Mouse (Mus musculus): ENCODE measurements around the gene Mrpl21. TPM values are rescaled to one million over a fixed set of nuclear protein-coding genes. Genes with fewer than 3 reads are reported as not detected.

Mrpl21 gene
- total RNA-seq, 1 experiment, result 105 TPM

GRCm38 (mm10) chr19:3323201-3323621 lies 40.5 kb downstream of the Mrpl21 start:
- peak overlapping the region; percentile 73 for H3K9ac ChIP-seq (ENCODE audit: insufficient read depth, low read depth, low read length, poor library complexity, severe bottlenecking)
- H3K4me1 ChIP-seq (ENCODE audit: control insufficient read depth in 2 of 2, insufficient read depth in 2 of 2, low read length in 2 of 2, poor library complexity in 1 of 2), result peaks cover 0 to 11% of the 10 kb centered on the region in 2 experiments; a peak in 2 of 4 replicates
- H3K4me3 ChIP-seq (ENCODE audit: insufficient read depth in 1 of 2, low read depth in 1 of 2, low read length in 2 of 2, poor library complexity in 1 of 2, severe bottlenecking in 1 of 2), result peak overlapping the region; percentile 81 to 86
- peak overlapping the region; percentile 8; the same call in 1 of the 2 replicates for H3K27ac ChIP-seq (ENCODE audit: insufficient read depth, low read depth, low read length, poor library complexity, severe bottlenecking)
- no peaks in the 10 kb centered on the region for H3K36me3 ChIP-seq (ENCODE audit: control insufficient read depth, insufficient read depth, low read length, poor library complexity, severe bottlenecking)
- H3K9me3 ChIP-seq (ENCODE audit: control insufficient read depth, insufficient read depth, low read depth, low read length), result no peaks in the 10 kb centered on the region
- TF ChIP-seq HCFC1 (IDR thresholded peaks at IDR 0.05; ENCODE audit: borderline replicate concordance, insufficient read depth, low read length) (no peak), MAFK (IDR thresholded peaks at IDR 0.05; ENCODE audit: insufficient read depth, low read depth, low read length) (no peak), ZC3H11A (IDR thresholded peaks at IDR 0.05; ENCODE audit: borderline replicate concordance, low read depth, low read length) (no peak), ZNF384 (IDR thresholded peaks at IDR 0.05; ENCODE audit: low read depth, low read length) (no peak), CHD2 (IDR thresholded peaks at IDR 0.05; ENCODE audit: low read depth, low read length) (no peak)
- DNase-seq (ENCODE audit: low read depth, low spot score), result peak; percentile 65
- in situ Hi-C loops (cut with MboI; ENCODE audit: low sequenced_read_pairs in 2 of 2, unreplicated experiment in 2 of 2), result no loop called here

GRCm38 (mm10) chr19:3323753-3324270 lies 41.1 kb downstream of the Mrpl21 start:
- 0 out of 2 replicates have a peak overlapping the region, but pooled peaks have one; percentile 8 for H3K27ac ChIP-seq (ENCODE audit: insufficient read depth, low read depth, low read length, poor library complexity, severe bottlenecking)
- DNase-seq (ENCODE audit: low read depth, low spot score), result peak; percentile 61
- H3K4me1 ChIP-seq (ENCODE audit: control insufficient read depth in 2 of 2, insufficient read depth in 2 of 2, low read length in 2 of 2, poor library complexity in 1 of 2), result peaks cover 0 to 11% of the 10 kb centered on the region in 2 experiments; a peak in 2 of 4 replicates
- H3K9ac ChIP-seq (ENCODE audit: insufficient read depth, low read depth, low read length, poor library complexity, severe bottlenecking), result peak overlapping the region; percentile 73
- TF ChIP-seq CHD2 (IDR thresholded peaks at IDR 0.05; ENCODE audit: low read depth, low read length), result no peak
- no peak for TF ChIP-seq MAFK (IDR thresholded peaks at IDR 0.05; ENCODE audit: insufficient read depth, low read depth, low read length)
- no peak for TF ChIP-seq HCFC1 (IDR thresholded peaks at IDR 0.05; ENCODE audit: borderline replicate concordance, insufficient read depth, low read length)
- TF ChIP-seq ZC3H11A (IDR thresholded peaks at IDR 0.05; ENCODE audit: borderline replicate concordance, low read depth, low read length), result no peak
- no peak for TF ChIP-seq ZNF384 (IDR thresholded peaks at IDR 0.05; ENCODE audit: low read depth, low read length)
- in situ Hi-C loops (cut with MboI; ENCODE audit: low sequenced_read_pairs in 2 of 2, unreplicated experiment in 2 of 2), result no loop called here
- H3K4me3 ChIP-seq (ENCODE audit: insufficient read depth in 1 of 2, low read depth in 1 of 2, low read length in 2 of 2, poor library complexity in 1 of 2, severe bottlenecking in 1 of 2), result peak overlapping the region; percentile 81 to 86
- no peaks in the 10 kb centered on the region for H3K9me3 ChIP-seq (ENCODE audit: control insufficient read depth, insufficient read depth, low read depth, low read length)
- H3K36me3 ChIP-seq (ENCODE audit: control insufficient read depth, insufficient read depth, low read length, poor library complexity, severe bottlenecking), result no peaks in the 10 kb centered on the region

DNA sequence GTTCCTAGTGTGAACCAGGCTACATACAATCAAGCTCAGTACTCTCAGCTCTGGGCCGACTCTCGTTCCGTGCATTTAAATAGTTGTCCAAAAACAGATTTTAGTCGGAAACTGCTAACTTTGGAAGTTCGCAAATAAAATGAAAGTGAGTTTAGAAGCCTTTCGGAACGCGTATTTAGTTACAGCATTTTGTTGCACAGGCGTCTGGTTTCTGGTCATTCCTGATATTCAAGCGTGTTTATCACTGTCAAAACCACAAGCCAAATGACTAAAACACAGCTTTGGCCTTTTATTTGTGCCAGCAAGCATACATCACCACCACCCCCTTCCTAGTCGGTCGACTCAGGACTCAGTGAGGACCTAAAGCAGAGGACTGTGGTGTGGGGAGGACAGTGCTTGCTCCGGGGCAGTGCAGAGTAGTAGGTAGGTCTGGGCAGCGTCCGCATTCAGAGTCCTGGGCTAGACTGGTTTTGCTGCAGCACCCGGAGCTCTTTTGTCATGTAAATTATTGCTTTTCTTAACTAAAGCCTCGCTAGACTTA lies 41.6 kb downstream of the Mrpl21 start:
- no peak for TF ChIP-seq HCFC1 (IDR thresholded peaks at IDR 0.05; ENCODE audit: borderline replicate concordance, insufficient read depth, low read length)
- TF ChIP-seq ZC3H11A (IDR thresholded peaks at IDR 0.05; ENCODE audit: borderline replicate concordance, low read depth, low read length), result no peak
- no peak for TF ChIP-seq CHD2 (IDR thresholded peaks at IDR 0.05; ENCODE audit: low read depth, low read length)
- no peak for TF ChIP-seq ZNF384 (IDR thresholded peaks at IDR 0.05; ENCODE audit: low read depth, low read length)
- TF ChIP-seq MAFK (IDR thresholded peaks at IDR 0.05; ENCODE audit: insufficient read depth, low read depth, low read length), result no peak
- in situ Hi-C loops (cut with MboI; ENCODE audit: low sequenced_read_pairs in 2 of 2, unreplicated experiment in 2 of 2), result no loop called here
- peak overlapping the region; percentile 81 to 86 for H3K4me3 ChIP-seq (ENCODE audit: insufficient read depth in 1 of 2, low read depth in 1 of 2, low read length in 2 of 2, poor library complexity in 1 of 2, severe bottlenecking in 1 of 2)
- DNase-seq (ENCODE audit: low read depth, low spot score), result peak; percentile 47
- peaks cover 0 to 11% of the 10 kb centered on the region in 2 experiments; a peak in 2 of 4 replicates for H3K4me1 ChIP-seq (ENCODE audit: control insufficient read depth in 2 of 2, insufficient read depth in 2 of 2, low read length in 2 of 2, poor library complexity in 1 of 2)
- no peaks in the 10 kb centered on the region for H3K9me3 ChIP-seq (ENCODE audit: control insufficient read depth, insufficient read depth, low read depth, low read length)
- H3K9ac ChIP-seq (ENCODE audit: insufficient read depth, low read depth, low read length, poor library complexity, severe bottlenecking), result peak overlapping the region; percentile 73; the same call in 1 of the 2 replicates
- H3K27ac ChIP-seq (ENCODE audit: insufficient read depth, low read depth, low read length, poor library complexity, severe bottlenecking), result peak overlapping the region; percentile 82; the same call in 1 of the 2 replicates
- H3K36me3 ChIP-seq (ENCODE audit: control insufficient read depth, insufficient read depth, low read length, poor library complexity, severe bottlenecking), result no peaks in the 10 kb centered on the region

- no peaks in the 10 kb centered on the region for H3K36me3 ChIP-seq (ENCODE audit: control insufficient read depth, insufficient read depth, low read length, poor library complexity, severe bottlenecking)
- H3K27ac ChIP-seq (ENCODE audit: insufficient read depth, low read depth, low read length, poor library complexity, severe bottlenecking), result peak overlapping the region; percentile 82
- H3K9ac ChIP-seq (ENCODE audit: insufficient read depth, low read depth, low read length, poor library complexity, severe bottlenecking), result peak overlapping the region; percentile 65
- TF ChIP-seq HCFC1 (IDR thresholded peaks at IDR 0.05; ENCODE audit: borderline replicate concordance, insufficient read depth, low read length), result 0 out of 2 replicates have a peak, but pooled peaks have one; percentile 5
- TF ChIP-seq ZNF384 (IDR thresholded peaks at IDR 0.05; ENCODE audit: low read depth, low read length), result peak; percentile 86
- TF ChIP-seq MAFK (IDR thresholded peaks at IDR 0.05; ENCODE audit: insufficient read depth, low read depth, low read length), result no peak
- H3K9me3 ChIP-seq (ENCODE audit: control insufficient read depth, insufficient read depth, low read depth, low read length), result no peaks in the 10 kb centered on the region
- DNase-seq (ENCODE audit: low read depth, low spot score), result peak; percentile 87
- peak overlapping the region; percentile 81 to 86 for H3K4me3 ChIP-seq (ENCODE audit: insufficient read depth in 1 of 2, low read depth in 1 of 2, low read length in 2 of 2, poor library complexity in 1 of 2, severe bottlenecking in 1 of 2)
- peaks cover 0 to 11% of the 10 kb centered on the region in 2 experiments; a peak in 2 of 4 replicates for H3K4me1 ChIP-seq (ENCODE audit: control insufficient read depth in 2 of 2, insufficient read depth in 2 of 2, low read length in 2 of 2, poor library complexity in 1 of 2)
- in situ Hi-C loops (cut with MboI; ENCODE audit: low sequenced_read_pairs in 2 of 2, unreplicated experiment in 2 of 2), result no loop called here
These were observed 42.4 kb downstream of the Mrpl21 start for GRCm38 (mm10) chr19:3324931-3325711.
